Mouse (Mus musculus) kidney, adult 10 weeks (tissue): Measurements from ENCODE around the gene Aamdc. TPM values are rescaled to one million over a fixed set of nuclear protein-coding genes. Genes with fewer than 3 reads are reported as not detected.

Experiments used
- polyA plus RNA-seq: library from polyadenylated mRNA; stranded (reverse); fragments of 350-450 nt; fragmentation: Illumina TruSeq; extraction: RNeasy Lipid Tissue Mini Kit (QIAGEN cat#74804); gene quantifications from one replicate; pipeline ENCODE4 v1.2.3, GENCODE M21; 2014; ENCODE audit warnings: low read depth, low replicate concordance

Gene Aamdc
- 41.4 TPM for polyA plus RNA-seq

GRCm38 (mm10) chr7:97579067-97579975, at the start of gene Aamdc, which contains the start of gene Rsf1:
Gene Aamdc (minus strand): TSS chr7:97579497.
Gene Rsf1 (plus strand): TSS chr7:97579889.

Other genes with a start within 250 kb of the Aamdc start
- not detected for gene Usp35, start 247.5 kb downstream of the Aamdc start, polyA plus RNA-seq
- gene Kctd21, start 247.2 kb downstream of the Aamdc start, polyA plus RNA-seq: 4.4 TPM
- gene Alg8, start 207.9 kb downstream of the Aamdc start, polyA plus RNA-seq: 12.3 TPM
- gene Ndufc2, start 179.5 kb downstream of the Aamdc start, polyA plus RNA-seq: 355 TPM
- gene Thrsp, start 161.8 kb downstream of the Aamdc start, polyA plus RNA-seq: 2.4 TPM
- 2.1 TPM for gene Kctd14, start 128.2 kb downstream of the Aamdc start, polyA plus RNA-seq
- 51.1 TPM for gene Ints4, start 98.5 kb downstream of the Aamdc start, polyA plus RNA-seq
- gene Rsf1, start 392 bp upstream of the Aamdc start, polyA plus RNA-seq: 17.0 TPM
- gene Clns1a, start 117.1 kb upstream of the Aamdc start, polyA plus RNA-seq: 61.8 TPM
- 65.1 TPM for gene Aqp11, start 158.8 kb upstream of the Aamdc start, polyA plus RNA-seq
- 58.6 TPM for gene Pak1, start 209.0 kb upstream of the Aamdc start, polyA plus RNA-seq